Mouse (Mus musculus) megakaryocyte-erythroid progenitor cell, adult 5-6 weeks (primary cell): ENCODE data around the gene Dach2. TPM values are rescaled to one million over a fixed set of nuclear protein-coding genes. Genes with fewer than 3 reads are reported as not detected.
"Not testable (repeated sequence)": the region's sequence is repeated elsewhere in the genome, so short reads cannot be mapped to it uniquely, and the experiment has no call there.

Source experiments
- ATAC-seq: replicated peaks from 2 replicates; pipeline ENCODE4 v1.8.0; 2016; ENCODE audit warnings: mild to moderate bottlenecking, inconsistent platforms; ENCODE audit not compliant: severe bottlenecking, poor library complexity, low FRiP score, low TSS enrichment
- total RNA-seq, 2 experiments: library from RNA; stranded (forward) in 1 of 2; stranded (reverse) in 1 of 2; fragments of 200-1000, 215-1000 nt in 1 of 2; fragments of >200 nt in 1 of 2; fragmentation: Nextera tagmentation in 1 of 2; gene quantifications; 2 replicates each; pipeline ENCODE4 v1.2.3; 2014 to 2017

Gene Dach2
- total RNA-seq (2014; fragmentation: Nextera tagmentation) (0.24 and 0.96 TPM in 2 replicates), total RNA-seq (2017) (0.19 and 0.91 TPM in 2 replicates)

- peak; percentile 39 for ATAC-seq
Observed at GRCm38 (mm10) chrX:113297404-113297803, at the start of gene Dach2. Dach2 (plus strand) TSS chrX:113297510.

GRCm38 (mm10) chrX:113252427-113252826 lies 44.9 kb upstream of the Dach2 start:
- ATAC-seq: not testable (repeated sequence)

GRCm38 (mm10) chrX:113298031-113298430 lies 721 bp downstream of the Dach2 start:
- ATAC-seq: peak; percentile 99

DNA sequence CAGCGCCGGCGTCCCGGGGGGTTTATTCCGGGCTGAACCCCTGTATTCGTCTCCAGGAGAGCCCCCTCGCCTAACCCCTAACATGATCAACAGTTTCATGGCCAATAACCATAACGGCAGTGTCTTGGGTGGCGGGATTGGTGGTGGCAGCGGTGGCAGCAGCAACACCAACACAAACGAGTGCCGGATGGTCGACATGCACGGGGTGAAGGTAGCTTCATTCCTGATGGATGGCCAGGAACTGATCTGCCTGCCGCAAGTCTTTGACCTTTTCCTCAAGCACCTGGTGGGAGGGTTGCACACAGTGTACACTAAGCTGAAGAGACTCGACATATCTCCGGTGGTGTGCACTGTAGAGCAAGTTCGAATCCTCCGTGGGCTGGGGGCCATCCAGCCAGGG lies 1.2 kb downstream of the Dach2 start:
- ATAC-seq: peak; percentile 33

- ATAC-seq: no peak
Observed at GRCm38 (mm10) chrX:113304323-113304722, 7.0 kb downstream of the Dach2 start.

- no peak for ATAC-seq
Observed at GRCm38 (mm10) chrX:113338143-113338542, 40.8 kb downstream of the Dach2 start.

GRCm38 (mm10) chrX:113394417-113394816 lies 97.1 kb downstream of the Dach2 start:
- ATAC-seq: no peak

- no peak for ATAC-seq
Observed at GRCm38 (mm10) chrX:113408756-113409155, 111.4 kb downstream of the Dach2 start.

DNA sequence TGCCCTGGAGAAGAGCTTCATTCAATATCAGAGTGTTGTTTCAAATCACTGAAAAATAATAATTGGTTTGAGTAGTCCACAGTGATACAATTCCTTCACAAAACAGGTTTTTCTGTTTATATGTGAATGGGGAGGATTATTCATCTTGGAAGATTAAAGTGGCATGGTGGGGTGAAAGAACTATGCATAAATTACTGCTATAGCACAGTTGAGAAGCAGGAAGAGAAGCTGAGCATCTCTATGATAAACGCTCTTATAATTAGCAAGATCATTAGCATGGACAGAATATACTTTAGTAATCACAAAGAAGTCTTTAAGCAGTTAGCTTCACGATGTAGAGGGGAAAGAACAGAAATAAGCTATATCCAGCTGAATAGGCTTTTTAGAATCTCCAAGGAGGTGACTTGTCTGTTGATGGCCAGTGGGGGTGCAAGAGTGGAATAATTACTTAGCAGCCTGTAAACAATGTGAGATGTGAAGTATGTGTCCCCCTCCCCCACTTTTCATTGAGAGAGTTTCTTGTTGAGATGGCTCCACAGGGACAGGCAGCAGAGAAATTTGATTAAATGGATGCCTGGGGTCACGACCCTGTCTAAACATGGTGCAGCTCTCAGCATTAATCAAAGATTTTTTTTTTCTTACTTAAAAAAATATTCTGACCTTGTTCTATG lies 124.3 kb downstream of the Dach2 start:
- no peak for ATAC-seq

- no peak for ATAC-seq
Observed at GRCm38 (mm10) chrX:113482131-113482530, 184.8 kb downstream of the Dach2 start.

DNA sequence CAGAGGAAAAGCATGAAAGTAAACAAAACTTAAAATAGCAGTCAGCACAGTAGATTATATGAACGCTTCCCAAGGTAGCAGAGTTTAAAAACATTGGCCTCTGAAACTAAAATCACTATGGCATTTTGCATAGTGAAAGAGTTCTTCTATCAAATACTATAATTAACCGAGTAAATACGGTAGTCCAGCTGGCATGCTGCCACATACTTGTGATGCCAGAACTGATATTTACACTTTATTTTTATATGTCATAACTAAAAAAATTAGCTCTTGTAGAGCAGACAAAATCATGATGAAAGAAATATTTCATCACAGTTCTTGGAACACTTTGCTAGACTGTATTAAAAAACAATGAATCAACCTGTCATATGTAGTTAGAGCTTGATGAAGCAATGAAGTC lies 247.8 kb downstream of the Dach2 start:
- ATAC-seq: no peak

GRCm38 (mm10) chrX:113563897-113564296 lies 266.6 kb downstream of the Dach2 start:
- ATAC-seq: no peak

DNA sequence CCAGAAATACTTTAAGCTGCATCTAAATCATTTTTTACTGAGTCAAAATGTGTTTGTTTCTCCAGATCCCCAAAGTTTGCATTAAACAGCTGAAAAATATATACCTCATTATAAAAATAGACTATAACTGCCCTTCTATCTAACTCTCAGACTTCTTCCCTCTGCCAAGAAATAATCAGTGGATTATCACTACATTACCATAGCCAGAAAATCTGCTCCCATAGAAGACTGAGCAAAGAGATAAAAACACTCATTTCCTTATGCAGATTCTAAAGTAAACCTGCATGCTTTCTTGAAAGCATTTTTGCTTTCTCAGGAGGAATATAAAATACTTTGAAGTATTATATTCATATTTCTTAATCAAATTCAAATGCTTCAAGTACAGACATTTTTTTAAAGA lies 368.8 kb downstream of the Dach2 start:
- ATAC-seq: no peak

GRCm38 (mm10) chrX:113687163-113687562 lies 389.9 kb downstream of the Dach2 start:
- no peak for ATAC-seq

DNA sequence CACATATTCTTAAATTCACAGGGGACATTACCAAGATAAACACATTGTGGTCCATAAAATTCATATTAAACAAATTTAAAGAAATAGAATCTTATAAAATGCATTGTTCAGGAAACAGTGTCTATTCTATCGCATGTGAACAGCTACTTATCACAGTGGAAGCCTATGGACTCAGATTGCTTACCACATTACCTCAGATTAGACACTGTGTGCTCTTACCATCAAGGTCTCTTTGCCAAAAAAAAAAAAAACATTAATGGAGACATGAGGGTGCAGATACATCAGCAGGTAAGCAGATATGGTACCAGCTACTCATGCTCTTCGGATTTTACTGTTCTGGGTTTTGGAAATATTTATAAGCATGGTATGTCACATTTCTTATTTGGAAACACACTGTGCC lies 415.1 kb downstream of the Dach2 start:
- ATAC-seq: no peak

DNA sequence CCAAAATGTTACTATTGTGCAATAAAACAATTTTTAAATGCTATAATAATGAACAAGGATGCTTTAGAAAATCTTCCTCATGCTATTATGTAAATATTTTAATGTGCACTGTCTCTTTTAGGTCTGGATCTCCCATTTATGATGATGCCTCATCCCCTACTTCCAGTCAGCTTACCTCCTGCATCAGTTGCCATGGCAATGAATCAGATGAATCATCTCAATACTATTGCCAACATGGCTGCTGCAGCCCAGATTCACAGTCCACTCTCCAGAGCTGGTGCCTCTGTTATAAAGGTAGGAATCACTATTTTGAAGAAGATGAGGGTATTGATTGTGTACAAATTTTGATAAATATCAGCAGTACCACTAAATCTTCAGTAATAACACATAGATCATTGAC lies 426.8 kb downstream of the Dach2 start:
- no peak for ATAC-seq

GRCm38 (mm10) chrX:113747122-113747521 lies 449.8 kb downstream of the Dach2 start:
- no peak for ATAC-seq

DNA sequence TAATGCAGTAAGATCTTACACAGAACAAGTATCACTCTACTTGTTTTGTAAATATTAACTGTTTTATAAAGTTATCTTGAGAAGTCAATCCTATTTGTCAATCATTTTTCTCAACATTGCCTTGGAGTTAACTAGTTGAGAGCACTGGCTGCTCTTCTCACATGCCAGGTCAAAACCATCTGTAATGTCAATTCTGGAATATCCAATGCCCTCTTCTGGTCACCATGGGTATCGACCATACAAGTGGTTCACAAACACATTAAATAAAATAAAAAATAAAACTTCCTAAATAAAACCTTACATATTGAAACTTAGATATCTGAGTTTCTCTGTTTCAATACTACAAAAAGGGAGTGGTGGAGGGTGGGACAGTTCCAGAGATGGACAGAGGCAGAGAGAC lies 495.0 kb downstream of the Dach2 start:
- no peak for ATAC-seq

- no peak for ATAC-seq
Observed at GRCm38 (mm10) chrX:113810369-113810768, 513.1 kb downstream of the Dach2 start.

GRCm38 (mm10) chrX:113826810-113827209 lies 529.5 kb downstream of the Dach2 start:
- ATAC-seq: no peak

DNA sequence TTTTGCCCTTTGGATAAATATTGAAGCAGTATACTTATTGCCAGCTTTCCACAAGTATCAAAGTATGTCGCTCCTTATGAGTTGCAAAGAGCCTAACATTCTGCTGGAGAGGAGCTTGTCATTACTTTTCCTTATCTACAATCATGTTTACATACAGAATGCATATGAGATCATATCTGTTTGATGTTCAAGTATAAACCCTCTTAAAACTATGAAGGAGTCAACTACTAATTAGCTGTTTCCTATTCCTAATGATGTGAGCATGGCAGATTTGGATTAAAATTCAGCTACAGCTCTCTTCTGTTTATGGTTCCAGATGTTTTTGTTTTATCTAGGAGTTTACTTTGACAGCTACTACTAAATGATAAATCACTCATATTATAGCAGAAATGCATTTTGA lies 535.8 kb downstream of the Dach2 start:
- ATAC-seq: no peak
